Mouse (Mus musculus) C2C12 (cell line): ENCODE results near the gene Galnt12. TPM values are rescaled to one million over a fixed set of nuclear protein-coding genes. Genes with fewer than 3 reads are reported as not detected.

Source experiments
- H3K27me3 ChIP-seq: one replicate; pipeline ENCODE4 v1.6.1; 2011; ENCODE audit not compliant: control insufficient read depth, insufficient read depth, insufficient read length
- H3K36me3 ChIP-seq: one replicate; pipeline ENCODE4 v1.6.1; 2011; ENCODE audit not compliant: control insufficient read depth, insufficient read depth
- H3K4me3 ChIP-seq: one replicate; pipeline ENCODE4 v1.5.1; 2011; ENCODE audit warnings: mild to moderate bottlenecking, control low read depth; ENCODE audit not compliant: poor library complexity, insufficient read depth, severe bottlenecking
- H3K79me2 ChIP-seq: one replicate; pipeline ENCODE4 v1.6.1; 2011; ENCODE audit not compliant: control insufficient read depth, insufficient read depth
- H3K79me3 ChIP-seq: one replicate; pipeline ENCODE4 v1.6.1; 2011; ENCODE audit warnings: low read depth, control low read depth
- H3ac ChIP-seq: one replicate; pipeline ENCODE3; 2011; ENCODE audit warnings: low read depth; ENCODE audit not compliant: control insufficient read depth, insufficient read length
- CEBPB ChIP-seq: IDR thresholded peaks from one replicate; pipeline ENCODE4 v1.6.1; 2011; ENCODE audit warnings: low read depth, mild to moderate bottlenecking, control low read depth, moderate library complexity
- CTCF ChIP-seq: IDR thresholded peaks from one replicate; pipeline ENCODE4 v1.5.1; 2011; ENCODE audit not compliant: control insufficient read depth, insufficient read depth, insufficient read length
- FOSL1 ChIP-seq: IDR thresholded peaks from one replicate; pipeline ENCODE4 v1.8.0; 2011; ENCODE audit warnings: mild to moderate bottlenecking, low read length; ENCODE audit not compliant: poor library complexity, insufficient read depth, severe bottlenecking
- MAX ChIP-seq: IDR thresholded peaks from one replicate; pipeline ENCODE4 v1.6.1; 2011; ENCODE audit warnings: mild to moderate bottlenecking, control low read depth
- MYOD1 ChIP-seq: IDR thresholded peaks from one replicate; pipeline ENCODE4 v1.6.1; 2011; ENCODE audit warnings: low read depth; ENCODE audit not compliant: control insufficient read depth, insufficient read length
- MYOG ChIP-seq: IDR thresholded peaks from one replicate; pipeline ENCODE4 v1.6.1; 2011; ENCODE audit not compliant: control insufficient read depth, insufficient read length; ENCODE audit errors: extremely low read depth
- USF1 ChIP-seq: IDR thresholded peaks from one replicate; pipeline ENCODE4 v1.6.1; 2011; ENCODE audit warnings: low read depth, mild to moderate bottlenecking, control low read depth, moderate library complexity
- polyA plus RNA-seq: library from polyadenylated mRNA; unstranded; fragments of >200 nt; fragmentation: generic; extraction: Trizol; gene quantifications from one replicate; pipeline ENCODE4 v1.2.1, GENCODE M21; 2012; ENCODE audit warnings: missing spikeins

The Galnt12 gene
- polyA plus RNA-seq, 1 experiment: 0.01 TPM

DNA sequence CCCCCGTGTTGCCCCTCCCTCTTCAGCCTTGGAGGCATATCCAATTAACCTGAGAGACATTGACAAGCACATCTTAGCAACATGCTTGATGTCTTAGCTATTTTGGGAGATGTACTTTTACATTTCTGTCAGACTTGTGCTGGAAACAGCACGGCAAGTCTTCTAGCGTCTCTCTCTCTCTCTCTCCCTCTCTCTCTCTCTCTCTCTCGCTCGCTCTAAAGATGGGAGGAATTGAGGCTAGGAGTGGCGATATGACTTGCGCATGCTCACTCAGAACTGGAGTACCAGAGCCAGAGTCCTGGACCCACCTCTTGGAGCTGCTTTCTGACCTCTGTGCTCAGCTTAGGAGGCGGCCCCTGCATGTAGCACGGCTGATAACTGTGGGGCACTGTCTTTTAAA lies 20.9 kb downstream of the Galnt12 start:
- H3K79me3 ChIP-seq: no peaks in the 10 kb centered on the region
- no peaks in the 10 kb centered on the region for H3K36me3 ChIP-seq

DNA sequence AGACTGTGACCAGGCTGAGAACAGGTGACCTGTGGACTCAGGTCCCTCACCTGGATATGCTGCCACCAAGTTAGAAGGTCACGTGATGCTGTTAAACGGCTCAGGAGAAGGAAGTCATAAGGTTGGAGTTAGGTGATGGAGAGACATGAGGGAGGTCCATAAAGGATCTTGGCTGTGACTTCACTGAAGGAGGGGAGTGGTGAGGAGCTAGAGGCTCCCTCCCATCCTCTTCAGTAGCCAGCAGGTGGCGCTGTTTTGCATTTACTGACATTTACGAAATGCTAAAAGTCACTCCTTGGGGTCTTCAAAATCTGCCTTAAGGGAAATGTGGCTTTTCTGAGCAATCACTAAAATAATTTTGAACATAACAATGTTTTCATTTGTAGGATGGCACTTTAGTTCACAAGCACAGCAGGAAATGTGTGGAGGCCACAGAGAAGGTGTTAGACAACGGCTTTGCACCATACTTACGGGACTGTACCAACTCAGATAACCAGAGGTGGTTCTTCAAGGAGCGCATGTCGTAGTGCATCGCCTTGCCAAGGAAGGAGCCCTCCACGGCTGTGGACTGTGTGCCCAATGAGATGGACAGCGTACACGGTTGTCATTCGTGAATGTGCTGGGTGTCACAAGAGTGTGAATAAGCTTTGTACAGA lies 30.5 kb downstream of the Galnt12 start:
- Histone ChIP-seq H3K79me2 (no peaks in the 10 kb centered on the region), H3K27me3 (no peaks in the 10 kb centered on the region), H3K36me3 (no peaks in the 10 kb centered on the region), H3K79me3 (no peaks in the 10 kb centered on the region), H3K4me3 (no peak overlapping the region), H3ac (no peak overlapping the region)
- TF ChIP-seq CEBPB (no peak), CTCF (peak; percentile 6), FOSL1 (no peak), USF1 (peak; percentile 33), MAX (no peak)

More for the DNA sequence above, 20.9 kb downstream of the Galnt12 start:
- Histone ChIP-seq H3K27me3 (no peaks in the 10 kb centered on the region), H3ac (no peak overlapping the region), H3K4me3 (no peak overlapping the region), H3K79me2 (no peaks in the 10 kb centered on the region)
- TF ChIP-seq CEBPB (no peak), USF1 (no peak), MAX (no peak), CTCF (no peak), FOSL1 (no peak), MYOG (no peak), MYOD1 (no peak)

- H3K79me2 ChIP-seq: no peaks in the 10 kb centered on the region
- no peaks in the 10 kb centered on the region for H3K36me3 ChIP-seq
- no peaks in the 10 kb centered on the region for H3K27me3 ChIP-seq
- H3K79me3 ChIP-seq: no peaks in the 10 kb centered on the region
- no peak overlapping the region for H3K4me3 ChIP-seq
- no peak for TF ChIP-seq MAX
- TF ChIP-seq CTCF: no peak
- no peak for TF ChIP-seq MYOD1
- no peak for TF ChIP-seq MYOG
- no peak overlapping the region for H3ac ChIP-seq
These were observed 32.5 kb downstream of the Galnt12 start for GRCm38 (mm10) chr4:47124140-47124711.

- Histone ChIP-seq H3K27me3 (no peaks in the 10 kb centered on the region), H3K79me3 (no peaks in the 10 kb centered on the region), H3K79me2 (no peaks in the 10 kb centered on the region), H3ac (no peak overlapping the region), H3K36me3 (no peaks in the 10 kb centered on the region), H3K4me3 (no peak overlapping the region)
- TF ChIP-seq CEBPB: no peak
- TF ChIP-seq MAX: no peak
- no peak for TF ChIP-seq MYOD1
- no peak for TF ChIP-seq MYOG
- no peak for TF ChIP-seq USF1
- no peak for TF ChIP-seq CTCF
- no peak for TF ChIP-seq FOSL1
These were observed 36.8 kb downstream of the Galnt12 start for GRCm38 (mm10) chr4:47128515-47128914.

GRCm38 (mm10) chr4:47129572-47129971 lies 37.9 kb downstream of the Galnt12 start:
- Histone ChIP-seq H3ac (no peak overlapping the region), H3K36me3 (no peaks in the 10 kb centered on the region), H3K79me3 (no peaks in the 10 kb centered on the region), H3K27me3 (no peaks in the 10 kb centered on the region), H3K4me3 (no peak overlapping the region), H3K79me2 (no peaks in the 10 kb centered on the region)
- TF ChIP-seq MYOG (no peak), FOSL1 (no peak), MAX (no peak), MYOD1 (no peak), CTCF (no peak), CEBPB (peak; percentile 60), USF1 (no peak)

GRCm38 (mm10) chr4:47130111-47131050 lies 38.7 kb downstream of the Galnt12 start:
- H3K27me3 ChIP-seq: no peaks in the 10 kb centered on the region
- no peaks in the 10 kb centered on the region for H3K79me2 ChIP-seq
- H3K79me3 ChIP-seq: no peaks in the 10 kb centered on the region
- no peaks in the 10 kb centered on the region for H3K36me3 ChIP-seq
- H3ac ChIP-seq: no peak overlapping the region
- TF ChIP-seq MAX: no peak
- TF ChIP-seq MYOD1: no peak
- TF ChIP-seq CEBPB: peak; percentile 79
- H3K4me3 ChIP-seq: no peak overlapping the region
